In the genomic region with DNA sequence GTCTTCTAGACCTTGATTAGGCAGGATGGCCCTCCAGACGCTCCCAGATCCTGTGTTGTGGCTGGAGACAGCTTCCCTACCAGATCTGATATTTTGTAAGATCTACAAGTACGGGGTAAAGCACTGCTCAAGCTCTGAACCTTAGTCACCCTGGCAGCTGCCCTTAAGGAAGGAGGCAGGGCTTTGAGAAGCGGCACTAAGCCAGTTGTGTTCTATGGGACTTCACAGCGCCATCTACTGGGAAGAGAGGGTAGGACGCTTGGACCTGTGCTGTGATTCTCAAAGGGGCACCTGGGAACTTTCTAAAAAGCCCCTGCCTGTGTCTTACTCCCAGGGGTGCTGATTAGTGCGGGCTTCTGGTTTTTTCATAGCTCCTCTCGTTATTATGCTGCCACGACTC, we compare ENCODE assay signal across 8 mouse cellular contexts. TPM values are rescaled to one million over a fixed set of nuclear protein-coding genes. Genes with fewer than 3 reads are reported as not detected.
DNase-seq lines count a peak whose midpoint lies in the region; ATAC-seq and TF ChIP-seq lines count a peak whose summit lies in the region.

No protein-coding gene starts in this region.

- no peak for TF ChIP-seq EP300 in CH12.LX (IDR thresholded peaks at IDR 0.05; ENCODE audit: low read length)
- TF ChIP-seq EP300 in heart, adult 2 months (IDR thresholded peaks at IDR 0.05; ENCODE audit: insufficient read depth, low read depth, low read length): no peak

- no peaks in the 10 kb centered on the region for H3K79me2 ChIP-seq in CH12.LX (replicated peaks; ENCODE audit: control insufficient read depth, extremely low read depth, insufficient read depth, poor library complexity, severe bottlenecking)
- no peaks in the 10 kb centered on the region for H3K79me2 ChIP-seq in heart, adult 2 months (replicated peaks; ENCODE audit: control insufficient read depth, insufficient read depth, low read length)

- WGBS in embryonic facial prominence, embryonic 11.5 days: 5% methylated on average over 8 of the region's 8 CpGs
- 6% methylated on average over 8 of the region's 8 CpGs for WGBS in heart, adult 2 months
- WGBS in kidney, postnatal 0 days: 10% methylated on average over 8 of the region's 8 CpGs
- WGBS in liver, embryonic 11.5 days: 7% methylated on average over 8 of the region's 8 CpGs

- intact Hi-C loops in heart, adult 2 months (cut with DNase I): loop anchor here (2.0 to 5.0 kb wide), 2 partner anchors 304 to 378 kb away; no protein-coding TSS in a partner anchor

- H3K27ac ChIP-seq in CH12.LX (ENCODE audit: insufficient read depth, low read depth): no peak overlapping the region
- no peak overlapping the region for H3K27ac ChIP-seq in embryonic facial prominence, embryonic 11.5 days (replicated peaks; ENCODE audit: low read depth, low read length)
- no peak overlapping the region for H3K27ac ChIP-seq in heart, adult 2 months
- H3K27ac ChIP-seq in kidney, postnatal 0 days: no peak overlapping the region
- H3K27ac ChIP-seq in liver, embryonic 11.5 days (ENCODE audit: low read depth, low read length): no peak overlapping the region

- peaks cover 0 to 4% of the 10 kb centered on the region in 2 experiments; a peak in 1 of 4 replicates for H3K4me1 ChIP-seq in CH12.LX (ENCODE audit: control insufficient read depth in 1 of 2, insufficient read depth in 2 of 2)
- H3K4me1 ChIP-seq in embryonic facial prominence, embryonic 11.5 days (ENCODE audit: control insufficient read depth, insufficient read depth, low read length): no peaks in the 10 kb centered on the region
- H3K4me1 ChIP-seq in heart, adult 2 months (ENCODE audit: control insufficient read depth, insufficient read depth, low read length): peaks cover 2% of the 10 kb centered on the region; the same call in 1 of the 2 replicates
- H3K4me1 ChIP-seq in kidney, postnatal 0 days (replicated peaks; ENCODE audit: insufficient read depth, low read length): no peaks in the 10 kb centered on the region
- H3K4me1 ChIP-seq in liver, embryonic 11.5 days (replicated peaks; ENCODE audit: control insufficient read depth, insufficient read depth, low read length): no peaks in the 10 kb centered on the region

- peak; percentile 52 for TF ChIP-seq RAD21 in CH12.LX (IDR thresholded peaks at IDR 0.05; ENCODE audit: low read depth, low read length)

- no peak overlapping the region for H3K4me3 ChIP-seq in CH12.LX (replicated peaks in 1 of 3; ENCODE audit: low read depth in 2 of 3, low read length in 2 of 3, poor library complexity in 1 of 3)
- no peak overlapping the region for H3K4me3 ChIP-seq in embryonic facial prominence, embryonic 11.5 days (ENCODE audit: low read depth, low read length)
- no peak overlapping the region for H3K4me3 ChIP-seq in heart, adult 2 months
- no peak overlapping the region for H3K4me3 ChIP-seq in kidney, postnatal 0 days (replicated peaks; ENCODE audit: low read depth, low read length)
- no peak overlapping the region for H3K4me3 ChIP-seq in liver, embryonic 11.5 days (ENCODE audit: low read depth, low read length)

- peak; percentile 74 to 88 for TF ChIP-seq CTCF in CH12.LX (conservative IDR thresholded peaks at IDR 0.05 in 1 of 2, IDR thresholded peaks at IDR 0.05 in 1 of 2; ENCODE audit: low read depth in 2 of 2, low read length in 2 of 2)
- peak; percentile 93 for TF ChIP-seq CTCF in heart, adult 2 months (IDR thresholded peaks at IDR 0.05)
- TF ChIP-seq CTCF in kidney, postnatal 0 days (IDR thresholded peaks at IDR 0.05; ENCODE audit: low read depth): peak; percentile 86

- H3K9ac ChIP-seq in CH12.LX (ENCODE audit: insufficient read depth, low read depth): no peak overlapping the region
- no peak overlapping the region for H3K9ac ChIP-seq in embryonic facial prominence, embryonic 11.5 days (replicated peaks; ENCODE audit: low read length)
- no peak overlapping the region for H3K9ac ChIP-seq in heart, adult 2 months (ENCODE audit: low read depth, low read length)
- H3K9ac ChIP-seq in kidney, postnatal 0 days (ENCODE audit: low read depth, low read length): no peak overlapping the region
- no peak overlapping the region for H3K9ac ChIP-seq in liver, embryonic 11.5 days (ENCODE audit: low read depth, low read length)

- no peak overlapping the region for H3K4me2 ChIP-seq in CH12.LX (ENCODE audit: insufficient read depth, low read depth, poor library complexity, severe bottlenecking)
- H3K4me2 ChIP-seq in embryonic facial prominence, embryonic 11.5 days (ENCODE audit: low read depth, low read length): no peak overlapping the region
- H3K4me2 ChIP-seq in kidney, postnatal 0 days (ENCODE audit: low read length): no peak overlapping the region
- H3K4me2 ChIP-seq in liver, embryonic 11.5 days: no peak overlapping the region

- in situ Hi-C loops in CH12.LX (cut with MboI; ENCODE audit: low pct_ligation_motif_present, low pct_unique_long_range_greater_than_20kb, low sequenced_read_pairs): loop anchor here (25.0 kb wide), 1 partner anchor 383 kb away; no protein-coding TSS in a partner anchor

- H3K27me3 ChIP-seq in CH12.LX (replicated peaks): peaks cover 84% of the 10 kb centered on the region
- H3K27me3 ChIP-seq in embryonic facial prominence, embryonic 11.5 days (ENCODE audit: control insufficient read depth, insufficient read depth, low read length): no peaks in the 10 kb centered on the region
- H3K27me3 ChIP-seq in heart, adult 2 months (ENCODE audit: control insufficient read depth, insufficient read depth, low read length): no peaks in the 10 kb centered on the region
- H3K27me3 ChIP-seq in kidney, postnatal 0 days (ENCODE audit: insufficient read depth, low read length): no peaks in the 10 kb centered on the region
- no peaks in the 10 kb centered on the region for H3K27me3 ChIP-seq in liver, embryonic 11.5 days (replicated peaks; ENCODE audit: control insufficient read depth, insufficient read depth, low read length)

- peak; percentile 73 for DNase-seq in CH12.LX (ENCODE audit: extremely low read depth)
- DNase-seq in adrenal gland, postnatal 4 days (ENCODE audit: low spot score in 2 of 2): peak; percentile 41 to 63
- DNase-seq in embryonic facial prominence, embryonic 11.5 days (ENCODE audit: low spot score): peak; percentile 90
- peak; percentile 72 to 82 for DNase-seq in heart, adult 2 months
- DNase-seq in kidney, postnatal 0 days (ENCODE audit: low spot score): peak; percentile 87
- peak; percentile 46 for DNase-seq in liver, embryonic 11.5 days (ENCODE audit: low spot score)
- peak; percentile 46 for DNase-seq in ovary, postnatal 10 days (ENCODE audit: low spot score)
- peak; percentile 82 for DNase-seq in thymus, postnatal 4 days

- peaks cover 12% of the 10 kb centered on the region for H3K9me3 ChIP-seq in CH12.LX (replicated peaks; ENCODE audit: low read length)
- no peaks in the 10 kb centered on the region for H3K9me3 ChIP-seq in embryonic facial prominence, embryonic 11.5 days (replicated peaks; ENCODE audit: control insufficient read depth, low read length)
- no peaks in the 10 kb centered on the region for H3K9me3 ChIP-seq in kidney, postnatal 0 days (replicated peaks; ENCODE audit: low read length)
- H3K9me3 ChIP-seq in liver, embryonic 11.5 days (ENCODE audit: control insufficient read depth, low read length): no peaks in the 10 kb centered on the region

- TF ChIP-seq POLR2A in CH12.LX (IDR thresholded peaks at IDR 0.05; ENCODE audit: low read depth, low read length): no peak
- no peak for TF ChIP-seq POLR2A in heart, adult 2 months (IDR thresholded peaks at IDR 0.05; ENCODE audit: insufficient read depth, low read depth, low read length)

- no peaks in the 10 kb centered on the region for H3K36me3 ChIP-seq in CH12.LX (replicated peaks in 1 of 2; ENCODE audit: control insufficient read depth in 1 of 2, insufficient read depth in 1 of 2, low read length in 1 of 2)
- no peaks in the 10 kb centered on the region for H3K36me3 ChIP-seq in embryonic facial prominence, embryonic 11.5 days (replicated peaks; ENCODE audit: control insufficient read depth, insufficient read depth, low read depth, low read length)
- H3K36me3 ChIP-seq in heart, adult 2 months (ENCODE audit: control insufficient read depth, insufficient read depth, low read length): no peaks in the 10 kb centered on the region
- no peaks in the 10 kb centered on the region for H3K36me3 ChIP-seq in kidney, postnatal 0 days (ENCODE audit: insufficient read depth, low read length)
- no peaks in the 10 kb centered on the region for H3K36me3 ChIP-seq in liver, embryonic 11.5 days (ENCODE audit: control insufficient read depth, insufficient read depth, low read length)

- dilution Hi-C loops in CH12.LX (cut with MboI; ENCODE audit: extremely low pct_ligation_motif_present, extremely low pct_unique_long_range_greater_than_20kb, low sequenced_read_pairs): no loop called here

- ATAC-seq in embryonic facial prominence, embryonic 11.5 days (replicated peaks; ENCODE audit: insufficient number of reproducible peaks, low FRiP score, low TSS enrichment, low read depth): no peak
- 0 out of 2 replicates have a peak, but pooled peaks have one; percentile 60 for ATAC-seq in kidney, postnatal 0 days (replicated peaks; ENCODE audit: low FRiP score, low read depth)
- ATAC-seq in liver, embryonic 11.5 days (replicated peaks; ENCODE audit: low FRiP score): no peak

TF ChIP-seq in CH12.LX, 34 proteins besides CTCF, POLR2A, EP300 and RAD21:
- TF ChIP-seq ZC3H11A (IDR thresholded peaks at IDR 0.05; ENCODE audit: low read depth, low read length): no peak
- peak; percentile 71 for TF ChIP-seq SMC3 (IDR thresholded peaks at IDR 0.05; ENCODE audit: low read depth, low read length)

RNA-seq across cellular contexts. Expression of a gene that starts 33.3 kb away (rescaled TPM):
- not detected in 2 replicates for total RNA-seq in CH12.LX (2012; rRNA removed)
- total RNA-seq in CH12.LX (2014; rRNA removed): not detected in 2 replicates
- polyA plus RNA-seq in CH12.LX (2012; ENCODE audit: insufficient read length, low read depth): not detected in 2 replicates
- total RNA-seq in adrenal gland, postnatal 4 days (2021): 1 to 10 TPM; 9.5 TPM
- polyA plus RNA-seq in embryonic facial prominence, embryonic 11.5 days (2014; fragmentation: Nextera tagmentation; extraction: Ambion mirVana): 14.3 TPM in 2 replicates
- total RNA-seq in heart, adult 2 months (2021): 1 to 10 TPM in 1 of 2 experiments, under 1 TPM in 1; 0.57 to 1.7 TPM
- 1.5 and 2.6 TPM in 2 replicates for polyA plus RNA-seq in heart, adult 2 months (2012; rRNA removed)
- polyA plus RNA-seq in kidney, postnatal 0 days (2015; fragmentation: Nextera tagmentation; extraction: Ambion mirVana): 5.6 and 6.7 TPM in 2 replicates
- 0.58 and 1.7 TPM in 2 replicates for polyA plus RNA-seq in liver, embryonic 11.5 days (2014; fragmentation: Nextera tagmentation; extraction: Ambion mirVana)
